7 mouse cellular contexts compared by ENCODE assay signal in genomic region chr8:119394524-119395026, GRCm38 (mm10). TPM values are rescaled to one million over a fixed set of nuclear protein-coding genes. Genes with fewer than 3 reads are reported as not detected.
DNase-seq lines count a peak whose midpoint lies in the region; ATAC-seq and TF ChIP-seq lines count a peak whose summit lies in the region.

Mlycd (plus strand) TSS chr8:119394878.

- no peaks in the 10 kb centered on the region for H3K27me3 ChIP-seq in embryonic facial prominence, embryonic 12.5 days
- H3K27me3 ChIP-seq in kidney, adult 2 months (replicated peaks; ENCODE audit: control insufficient read depth, insufficient read depth, low read length) = no peaks in the 10 kb centered on the region
- H3K27me3 ChIP-seq in limb, embryonic 12.5 days = peaks cover 77% of the 10 kb centered on the region
- H3K27me3 ChIP-seq in midbrain, embryonic 15.5 days (replicated peaks) = no peaks in the 10 kb centered on the region
- no peaks in the 10 kb centered on the region for H3K27me3 ChIP-seq in spleen, adult 2 months (ENCODE audit: control insufficient read depth, insufficient read depth, low read length)

- peak; percentile 92 for ATAC-seq in embryonic facial prominence, embryonic 12.5 days (ENCODE audit: insufficient number of reproducible peaks, insufficient read depth, low FRiP score, low TSS enrichment)
- peak; percentile 80 for ATAC-seq in limb, embryonic 12.5 days (ENCODE audit: insufficient number of reproducible peaks, insufficient read depth, low FRiP score, low TSS enrichment, low read depth)
- peak; percentile 95 for ATAC-seq in midbrain, embryonic 15.5 days (replicated peaks)

- peak; percentile 79 for TF ChIP-seq POLR2A in kidney, adult 2 months (IDR thresholded peaks at IDR 0.05; ENCODE audit: low read depth, low read length)
- peak; percentile 69 for TF ChIP-seq POLR2A in spleen, adult 2 months (IDR thresholded peaks at IDR 0.05; ENCODE audit: low read depth, low read length)

- peak; percentile 96 for DNase-seq in adrenal gland, postnatal 25 days
- DNase-seq in heart, adult 11 months = peak; percentile 100
- peak; percentile 97 for DNase-seq in kidney, adult 2 months
- DNase-seq in spleen, adult 2 months (ENCODE audit: low read depth in 1 of 2, low spot score in 2 of 2) = peak; percentile 63 to 91

- 0 out of 2 replicates have a peak, but pooled peaks cover 6% of the 10 kb centered on the region for H3K36me3 ChIP-seq in embryonic facial prominence, embryonic 12.5 days
- no peaks in the 10 kb centered on the region for H3K36me3 ChIP-seq in kidney, adult 2 months (ENCODE audit: control insufficient read depth, insufficient read depth, low read length)
- H3K36me3 ChIP-seq in limb, embryonic 12.5 days = no peaks in the 10 kb centered on the region
- no peaks in the 10 kb centered on the region for H3K36me3 ChIP-seq in midbrain, embryonic 15.5 days (replicated peaks)
- no peaks in the 10 kb centered on the region for H3K36me3 ChIP-seq in spleen, adult 2 months (ENCODE audit: control insufficient read depth, insufficient read depth, low read length)

- no peak for TF ChIP-seq CTCF in kidney, adult 2 months (conservative IDR thresholded peaks at IDR 0.05; ENCODE audit: insufficient read depth, insufficient read length, low read depth, low read length)
- no peak for TF ChIP-seq CTCF in spleen, adult 2 months (IDR thresholded peaks at IDR 0.05; ENCODE audit: extremely low read depth, insufficient read depth, insufficient read length, insufficient replicate concordance)

- H3K9ac ChIP-seq in embryonic facial prominence, embryonic 12.5 days = peak within 1 kb of the TSS; percentile 79
- H3K9ac ChIP-seq in limb, embryonic 12.5 days (replicated peaks) = peak within 1 kb of the TSS; percentile 90
- peak within 1 kb of the TSS; percentile 89 for H3K9ac ChIP-seq in midbrain, embryonic 15.5 days

- peak within 1 kb of the TSS; percentile 61 for H3K27ac ChIP-seq in embryonic facial prominence, embryonic 12.5 days
- H3K27ac ChIP-seq in kidney, adult 2 months (ENCODE audit: insufficient read depth, low read depth, low read length) = peak within 1 kb of the TSS; percentile 82
- peak within 1 kb of the TSS; percentile 72 for H3K27ac ChIP-seq in limb, embryonic 12.5 days
- peak within 1 kb of the TSS; percentile 89 for H3K27ac ChIP-seq in midbrain, embryonic 15.5 days
- peak within 1 kb of the TSS; percentile 65 for H3K27ac ChIP-seq in spleen, adult 2 months (ENCODE audit: insufficient read depth, low read length)

- H3K4me2 ChIP-seq in embryonic facial prominence, embryonic 12.5 days (replicated peaks) = peak within 1 kb of the TSS; percentile 97
- peak within 1 kb of the TSS; percentile 99 for H3K4me2 ChIP-seq in limb, embryonic 12.5 days
- peak within 1 kb of the TSS; percentile 89 for H3K4me2 ChIP-seq in midbrain, embryonic 15.5 days

- H3K4me1 ChIP-seq in embryonic facial prominence, embryonic 12.5 days = peaks cover 6% of the 10 kb centered on the region
- peaks cover 25% of the 10 kb centered on the region for H3K4me1 ChIP-seq in kidney, adult 2 months (ENCODE audit: control insufficient read depth, insufficient read depth, low read length)
- H3K4me1 ChIP-seq in limb, embryonic 12.5 days (replicated peaks) = peaks cover 12% of the 10 kb centered on the region
- H3K4me1 ChIP-seq in midbrain, embryonic 15.5 days = peaks cover 12% of the 10 kb centered on the region
- peaks cover 5% of the 10 kb centered on the region; the same call in 1 of the 2 replicates for H3K4me1 ChIP-seq in spleen, adult 2 months (ENCODE audit: control insufficient read depth, insufficient read depth, insufficient read length)

- H3K9me3 ChIP-seq in embryonic facial prominence, embryonic 12.5 days = no peaks in the 10 kb centered on the region
- H3K9me3 ChIP-seq in limb, embryonic 12.5 days = no peaks in the 10 kb centered on the region
- no peaks in the 10 kb centered on the region for H3K9me3 ChIP-seq in midbrain, embryonic 15.5 days

- peak within 1 kb of the TSS; percentile 91 for H3K4me3 ChIP-seq in embryonic facial prominence, embryonic 12.5 days
- H3K4me3 ChIP-seq in kidney, adult 2 months (ENCODE audit: insufficient read depth, low read depth, low read length) = peak within 1 kb of the TSS; percentile 92
- H3K4me3 ChIP-seq in limb, embryonic 12.5 days (replicated peaks) = peak within 1 kb of the TSS; percentile 91
- H3K4me3 ChIP-seq in midbrain, embryonic 15.5 days = peak within 1 kb of the TSS; percentile 93
- peak within 1 kb of the TSS; percentile 70 for H3K4me3 ChIP-seq in spleen, adult 2 months (ENCODE audit: extremely low read depth, insufficient read depth, insufficient read length)

- WGBS in embryonic facial prominence, embryonic 12.5 days = 2% methylated on average over 42 of the region's 44 CpGs
- WGBS in kidney, adult 2 months = under 1% methylated on average over 44 of the region's 44 CpGs
- 3% methylated on average over 44 of the region's 44 CpGs for WGBS in limb, embryonic 12.5 days
- WGBS in midbrain, embryonic 15.5 days = 1% methylated on average over 44 of the region's 44 CpGs
- 1% methylated on average over 44 of the region's 44 CpGs for WGBS in spleen, adult 2 months

RNA-seq across cellular contexts. Expression of gene Mlycd, which starts in this region (rescaled TPM):
- 46.2 and 49.0 TPM in 2 replicates for total RNA-seq in adrenal gland, postnatal 25 days (2021)
- polyA plus RNA-seq in embryonic facial prominence, embryonic 12.5 days (2016; fragmentation: Nextera tagmentation; extraction: Ambion mirVana) = 12.5 and 14.7 TPM in 2 replicates
- 48.2 and 55.6 TPM in 2 replicates for polyA plus RNA-seq in kidney, adult 2 months (2012; rRNA removed)
- polyA plus RNA-seq in limb, embryonic 12.5 days (2016; fragmentation: Nextera tagmentation; extraction: Ambion mirVana) = 9.3 and 10.5 TPM in 2 replicates
- polyA plus RNA-seq in midbrain, embryonic 15.5 days (2015; fragmentation: Nextera tagmentation; extraction: Ambion mirVana) = 16.2 and 17.8 TPM in 2 replicates
- 17.8 and 23.6 TPM in 2 replicates for polyA plus RNA-seq in spleen, adult 2 months (2012; rRNA removed)

Comparison
In these comparisons a context has a peak if more than half of its experiments do, and no peak if none do; other contexts are left out.
1. Peak in every context shown above with its lines: DNase-seq, ATAC-seq, H3K4me3 ChIP-seq and H3K27ac ChIP-seq.